Mouse (Mus musculus) C2C12 (cell line): ENCODE data around the gene Prr15l.

Source experiments
- CTCF ChIP-seq: IDR thresholded peaks from one replicate; pipeline ENCODE4 v1.5.1; 2011; ENCODE audit not compliant: control insufficient read depth, insufficient read depth, insufficient read length
- MYOD1 ChIP-seq: IDR thresholded peaks from one replicate; pipeline ENCODE4 v1.6.1; 2011; ENCODE audit warnings: low read depth; ENCODE audit not compliant: control insufficient read depth, insufficient read length

- TF ChIP-seq CTCF (no peak), MYOD1 (no peak)
Measured at GRCm38 (mm10) chr11:96943746-96944304, 15.9 kb downstream of the Prr15l start, which contains the start of gene Pnpo.
